Mouse (Mus musculus): Measurements from ENCODE around the gene Gm20671. TPM values are rescaled to one million over a fixed set of nuclear protein-coding genes. Genes with fewer than 3 reads are reported as not detected.
"Not testable (repeated sequence)": the region's sequence is repeated elsewhere in the genome, so short reads cannot be mapped to it uniquely, and the experiment has no call there.

Gene Gm20671
- polyA plus RNA-seq, 1 experiment: 0.06 TPM

GRCm38 (mm10) chr5:32747650-32748375, 79.1 kb downstream of the Gm20671 start:
- no peaks in the 10 kb centered on the region for H3K27me3 ChIP-seq (ENCODE audit: control insufficient read depth, insufficient read depth, insufficient read length)
- peak; percentile 42 for TF ChIP-seq CTCF (IDR thresholded peaks at IDR 0.05; ENCODE audit: control insufficient read depth, insufficient read depth, insufficient read length)
- no peak for TF ChIP-seq MYOD1 (IDR thresholded peaks at IDR 0.05; ENCODE audit: control insufficient read depth, insufficient read length, low read depth)
- no peak overlapping the region for H3ac ChIP-seq (ENCODE audit: control insufficient read depth, insufficient read length, low read depth)
- H3K4me3 ChIP-seq (ENCODE audit: insufficient read depth, poor library complexity, severe bottlenecking): no peak overlapping the region
- H3K36me3 ChIP-seq (ENCODE audit: control insufficient read depth, insufficient read depth): peaks cover 3% of the 10 kb centered on the region
- H3K79me2 ChIP-seq (ENCODE audit: control insufficient read depth, insufficient read depth): peaks cover 28% of the 10 kb centered on the region
- peaks cover 10% of the 10 kb centered on the region for H3K79me3 ChIP-seq (ENCODE audit: low read depth)

GRCm38 (mm10) chr5:32745705-32746655, 80.9 kb downstream of the Gm20671 start:
- H3ac ChIP-seq (ENCODE audit: control insufficient read depth, insufficient read length, low read depth): peak overlapping the region; percentile 62
- no peaks in the 10 kb centered on the region for H3K27me3 ChIP-seq (ENCODE audit: control insufficient read depth, insufficient read depth, insufficient read length)
- H3K36me3 ChIP-seq (ENCODE audit: control insufficient read depth, insufficient read depth): peaks cover 3% of the 10 kb centered on the region
- H3K4me3 ChIP-seq (ENCODE audit: insufficient read depth, poor library complexity, severe bottlenecking): peak overlapping the region; percentile 47
- peaks cover 33% of the 10 kb centered on the region for H3K79me2 ChIP-seq (ENCODE audit: control insufficient read depth, insufficient read depth)
- TF ChIP-seq MAX (IDR thresholded peaks at IDR 0.05) (no peak), FOSL1 (IDR thresholded peaks at IDR 0.05; ENCODE audit: insufficient read depth, low read length, poor library complexity, severe bottlenecking) (no peak), MYOD1 (IDR thresholded peaks at IDR 0.05; ENCODE audit: control insufficient read depth, insufficient read length, low read depth) (no peak), CTCF (IDR thresholded peaks at IDR 0.05; ENCODE audit: control insufficient read depth, insufficient read depth, insufficient read length) (no peak), MYOG (IDR thresholded peaks at IDR 0.05; ENCODE audit: control insufficient read depth, extremely low read depth, insufficient read length) (no peak), USF1 (IDR thresholded peaks at IDR 0.05; ENCODE audit: low read depth) (no peak), CEBPB (IDR thresholded peaks at IDR 0.05; ENCODE audit: low read depth) (no peak)
- H3K79me3 ChIP-seq (ENCODE audit: low read depth): peaks cover 10% of the 10 kb centered on the region

GRCm38 (mm10) chr5:32742149-32742548, 84.8 kb downstream of the Gm20671 start:
- H3K27me3 ChIP-seq (ENCODE audit: control insufficient read depth, insufficient read depth, insufficient read length): no peaks in the 10 kb centered on the region
- no peak overlapping the region for H3ac ChIP-seq (ENCODE audit: control insufficient read depth, insufficient read length, low read depth)
- H3K4me3 ChIP-seq (ENCODE audit: insufficient read depth, poor library complexity, severe bottlenecking): no peak overlapping the region
- H3K79me2 ChIP-seq (ENCODE audit: control insufficient read depth, insufficient read depth): peaks cover 33% of the 10 kb centered on the region
- H3K36me3 ChIP-seq (ENCODE audit: control insufficient read depth, insufficient read depth): peaks cover 3% of the 10 kb centered on the region
- peaks cover 10% of the 10 kb centered on the region for H3K79me3 ChIP-seq (ENCODE audit: low read depth)
- TF ChIP-seq MAX (IDR thresholded peaks at IDR 0.05) (no peak), FOSL1 (IDR thresholded peaks at IDR 0.05; ENCODE audit: insufficient read depth, low read length, poor library complexity, severe bottlenecking) (no peak), MYOG (IDR thresholded peaks at IDR 0.05; ENCODE audit: control insufficient read depth, extremely low read depth, insufficient read length) (no peak), CTCF (IDR thresholded peaks at IDR 0.05; ENCODE audit: control insufficient read depth, insufficient read depth, insufficient read length) (no peak), USF1 (IDR thresholded peaks at IDR 0.05; ENCODE audit: low read depth) (no peak), MYOD1 (IDR thresholded peaks at IDR 0.05; ENCODE audit: control insufficient read depth, insufficient read length, low read depth) (no peak), CEBPB (IDR thresholded peaks at IDR 0.05; ENCODE audit: low read depth) (no peak)

- H3K36me3 ChIP-seq (ENCODE audit: control insufficient read depth, insufficient read depth); H3ac ChIP-seq (ENCODE audit: control insufficient read depth, insufficient read length, low read depth): not testable (repeated sequence)
- H3K79me3 ChIP-seq (ENCODE audit: low read depth): peaks cover 10% of the 10 kb centered on the region
Observed at GRCm38 (mm10) chr5:32741377-32741776, 85.5 kb downstream of the Gm20671 start.

GRCm38 (mm10) chr5:32740850-32741249, 86.1 kb downstream of the Gm20671 start:
- H3K36me3 ChIP-seq (ENCODE audit: control insufficient read depth, insufficient read depth); H3K4me3 ChIP-seq (ENCODE audit: insufficient read depth, poor library complexity, severe bottlenecking); H3ac ChIP-seq (ENCODE audit: control insufficient read depth, insufficient read length, low read depth); H3K27me3 ChIP-seq (ENCODE audit: control insufficient read depth, insufficient read depth, insufficient read length): not testable (repeated sequence)
- Histone ChIP-seq H3K79me3 (ENCODE audit: low read depth) (peaks cover 10% of the 10 kb centered on the region), H3K79me2 (ENCODE audit: control insufficient read depth, insufficient read depth) (peaks cover 33% of the 10 kb centered on the region)

More at GRCm38 (mm10) chr5:32741377-32741776, 85.5 kb downstream of the Gm20671 start:
- H3K4me3 ChIP-seq (ENCODE audit: insufficient read depth, poor library complexity, severe bottlenecking); H3K27me3 ChIP-seq (ENCODE audit: control insufficient read depth, insufficient read depth, insufficient read length): not testable (repeated sequence)
- peaks cover 33% of the 10 kb centered on the region for H3K79me2 ChIP-seq (ENCODE audit: control insufficient read depth, insufficient read depth)

- TF ChIP-seq MAX (IDR thresholded peaks at IDR 0.05) (no peak), CEBPB (IDR thresholded peaks at IDR 0.05; ENCODE audit: low read depth) (no peak), MYOD1 (IDR thresholded peaks at IDR 0.05; ENCODE audit: control insufficient read depth, insufficient read length, low read depth) (no peak), FOSL1 (IDR thresholded peaks at IDR 0.05; ENCODE audit: insufficient read depth, low read length, poor library complexity, severe bottlenecking) (no peak), CTCF (IDR thresholded peaks at IDR 0.05; ENCODE audit: control insufficient read depth, insufficient read depth, insufficient read length) (no peak), MYOG (IDR thresholded peaks at IDR 0.05; ENCODE audit: control insufficient read depth, extremely low read depth, insufficient read length) (no peak), USF1 (IDR thresholded peaks at IDR 0.05; ENCODE audit: low read depth) (no peak)
- Histone ChIP-seq H3ac (ENCODE audit: control insufficient read depth, insufficient read length, low read depth) (no peak overlapping the region), H3K36me3 (ENCODE audit: control insufficient read depth, insufficient read depth) (peaks cover 3% of the 10 kb centered on the region), H3K79me3 (ENCODE audit: low read depth) (peaks cover 7% of the 10 kb centered on the region), H3K4me3 (ENCODE audit: insufficient read depth, poor library complexity, severe bottlenecking) (no peak overlapping the region), H3K27me3 (ENCODE audit: control insufficient read depth, insufficient read depth, insufficient read length) (no peaks in the 10 kb centered on the region), H3K79me2 (ENCODE audit: control insufficient read depth, insufficient read depth) (peaks cover 28% of the 10 kb centered on the region)
Observed at GRCm38 (mm10) chr5:32740138-32740537, 86.8 kb downstream of the Gm20671 start.

GRCm38 (mm10) chr5:32736770-32737169, 90.1 kb downstream of the Gm20671 start:
- not testable (repeated sequence) for H3K4me3 ChIP-seq (ENCODE audit: insufficient read depth, poor library complexity, severe bottlenecking); H3K79me3 ChIP-seq (ENCODE audit: low read depth); H3K27me3 ChIP-seq (ENCODE audit: control insufficient read depth, insufficient read depth, insufficient read length); H3K36me3 ChIP-seq (ENCODE audit: control insufficient read depth, insufficient read depth); H3K79me2 ChIP-seq (ENCODE audit: control insufficient read depth, insufficient read depth); H3ac ChIP-seq (ENCODE audit: control insufficient read depth, insufficient read length, low read depth)
